Mouse (Mus musculus): Measurements from ENCODE around the gene Rsu1.

DNA sequence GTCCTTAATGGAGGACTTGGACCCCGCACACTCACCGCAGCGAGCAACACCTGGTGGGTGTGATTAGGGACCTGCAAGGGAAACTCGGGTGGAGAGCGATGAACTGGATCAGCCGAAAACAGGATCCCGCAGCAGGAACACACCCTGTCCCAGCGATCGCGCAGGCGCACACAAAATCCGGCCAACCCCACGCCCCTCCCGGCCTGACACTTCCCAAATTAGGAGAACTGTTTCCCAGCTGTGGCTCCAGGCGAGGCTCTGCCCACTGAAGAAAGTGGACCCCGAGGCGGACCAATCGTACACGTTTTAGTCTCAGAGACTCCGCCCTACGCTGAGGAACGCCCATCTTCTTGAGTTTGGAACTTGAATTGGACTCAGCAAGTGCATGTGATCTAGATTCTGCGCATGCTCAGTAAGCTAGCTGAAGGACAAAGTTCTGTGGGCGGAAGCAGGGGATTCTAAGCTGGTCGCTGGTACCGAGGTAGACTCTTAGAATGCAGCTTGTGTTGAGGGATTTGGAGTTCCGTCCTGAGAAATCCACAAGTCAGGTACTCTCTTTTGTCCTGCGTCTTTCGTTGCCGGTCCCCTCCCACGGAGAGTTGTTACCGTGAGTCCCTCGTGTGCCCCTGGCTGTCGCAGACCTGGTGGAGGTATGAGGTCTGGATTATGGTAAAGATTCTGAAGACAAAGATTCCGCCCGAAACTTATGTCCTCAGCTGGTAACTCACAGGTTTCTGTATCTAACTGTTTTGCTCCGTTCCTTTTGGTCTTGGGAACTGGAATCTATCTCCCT is at the start of gene Rsu1:
- peak; percentile 92 for TF ChIP-seq POLR2A (IDR thresholded peaks at IDR 0.05; ENCODE audit: insufficient read depth, low read depth, low read length)
- TF ChIP-seq CTCF (IDR thresholded peaks at IDR 0.05): no peak
